Mouse (Mus musculus): ENCODE results near the gene Nsg1. TPM values are rescaled to one million over a fixed set of nuclear protein-coding genes. Genes with fewer than 3 reads are reported as not detected.

The Nsg1 gene
- total RNA-seq, 2 experiments from 2014 or later: 1.2 to 2.1 TPM

DNA sequence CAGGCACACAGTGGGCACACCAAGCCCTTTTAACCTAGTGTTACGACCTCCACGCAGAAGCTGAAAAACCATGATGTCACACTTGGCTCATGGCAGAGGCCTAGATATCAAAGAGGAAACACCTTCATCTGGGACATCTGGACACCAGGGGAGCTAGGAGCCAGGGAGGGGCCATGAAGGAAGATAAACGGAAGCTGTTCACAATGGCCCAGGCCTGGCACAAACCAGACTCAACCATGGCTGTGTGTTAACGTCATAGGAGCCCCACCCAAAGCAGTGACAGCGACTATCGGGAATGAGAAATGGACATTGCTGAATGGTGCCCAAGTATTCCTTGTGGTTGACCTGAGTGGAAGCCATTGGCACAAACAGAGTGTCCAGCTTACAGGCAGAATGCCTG lies 13.2 kb downstream of the Nsg1 start:
- no peak for DNase-seq (ENCODE audit: low spot score)

DNA sequence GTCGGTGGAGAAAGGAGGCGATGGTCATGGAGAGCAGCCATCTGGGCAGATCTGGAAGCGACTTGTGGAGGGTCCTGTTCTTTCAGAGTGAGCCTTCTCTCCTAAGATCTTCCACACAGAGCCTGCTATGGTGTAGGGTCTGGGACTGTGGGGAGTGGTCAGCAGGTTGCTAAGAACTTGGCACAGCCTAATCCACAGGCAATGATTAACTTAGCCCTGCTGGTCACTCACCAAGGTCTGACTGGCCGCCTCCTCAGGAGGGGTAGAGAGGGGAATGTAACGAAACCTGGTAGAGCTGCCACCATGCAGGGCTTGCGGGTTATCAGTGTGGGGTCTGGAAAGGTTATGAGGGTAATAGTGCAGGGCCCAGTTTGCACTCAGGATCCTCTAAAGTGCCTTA lies 18.8 kb downstream of the Nsg1 start:
- DNase-seq (ENCODE audit: low spot score): no peak

DNA sequence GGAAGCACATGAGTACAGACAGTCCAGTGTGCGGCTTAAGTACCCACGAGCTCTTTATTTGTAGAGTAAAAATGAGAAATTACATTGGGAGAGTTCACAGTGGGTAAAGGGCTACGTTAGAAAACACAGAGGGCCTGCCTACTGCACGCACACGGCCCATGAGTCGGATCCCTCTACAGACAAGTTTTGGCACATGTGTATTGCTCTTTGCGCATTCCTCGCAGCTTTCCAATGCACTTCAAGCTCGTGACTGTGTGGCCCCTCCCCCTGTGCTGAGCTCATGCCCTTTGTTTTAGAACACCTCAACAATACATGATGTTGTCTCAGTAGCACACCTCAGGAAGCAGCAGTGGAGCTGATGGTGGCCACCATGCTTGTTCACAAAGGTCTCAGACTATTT lies 22.5 kb downstream of the Nsg1 start:
- DNase-seq (ENCODE audit: low spot score): no peak

DNA sequence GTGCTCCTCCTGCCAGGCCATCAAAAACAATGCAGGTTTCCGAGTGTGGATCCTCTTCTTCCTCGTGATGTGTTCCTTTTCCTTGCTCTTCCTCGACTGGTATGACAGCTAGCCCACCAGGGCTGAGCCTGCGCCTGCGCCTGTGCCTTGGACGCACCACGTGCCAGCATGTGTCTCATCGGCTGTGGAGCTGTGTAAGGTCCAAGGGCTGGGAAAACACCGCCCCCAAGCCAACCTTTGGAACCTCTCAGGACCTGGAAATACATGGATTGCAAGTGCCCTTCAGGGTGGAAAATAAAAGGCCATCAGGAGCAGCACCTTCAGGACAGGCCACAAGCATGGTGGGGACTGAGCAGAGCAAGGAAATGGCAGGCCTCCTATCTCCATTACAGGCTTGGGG lies 23.5 kb downstream of the Nsg1 start:
- no peak for DNase-seq (ENCODE audit: low spot score)

DNA sequence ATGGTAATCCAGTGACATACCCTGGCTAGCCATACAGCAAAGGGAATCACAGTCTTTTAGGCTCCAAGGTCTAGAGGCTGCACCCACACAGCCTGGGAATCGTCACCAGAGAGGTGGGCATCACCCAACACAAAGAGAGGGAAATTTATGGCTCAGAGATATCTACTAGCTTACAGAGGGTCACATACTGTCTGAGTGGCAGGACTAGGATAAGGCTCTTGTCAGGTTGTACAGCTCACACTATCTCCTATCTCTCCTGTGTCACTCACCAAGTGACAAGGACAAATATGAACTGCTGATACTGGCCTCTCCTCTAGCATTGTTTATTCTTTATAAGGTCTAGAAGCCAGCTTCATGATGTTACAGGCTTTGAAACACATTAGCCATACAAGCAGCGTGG lies 30.4 kb downstream of the Nsg1 start:
- no peak for DNase-seq (ENCODE audit: low spot score)

DNA sequence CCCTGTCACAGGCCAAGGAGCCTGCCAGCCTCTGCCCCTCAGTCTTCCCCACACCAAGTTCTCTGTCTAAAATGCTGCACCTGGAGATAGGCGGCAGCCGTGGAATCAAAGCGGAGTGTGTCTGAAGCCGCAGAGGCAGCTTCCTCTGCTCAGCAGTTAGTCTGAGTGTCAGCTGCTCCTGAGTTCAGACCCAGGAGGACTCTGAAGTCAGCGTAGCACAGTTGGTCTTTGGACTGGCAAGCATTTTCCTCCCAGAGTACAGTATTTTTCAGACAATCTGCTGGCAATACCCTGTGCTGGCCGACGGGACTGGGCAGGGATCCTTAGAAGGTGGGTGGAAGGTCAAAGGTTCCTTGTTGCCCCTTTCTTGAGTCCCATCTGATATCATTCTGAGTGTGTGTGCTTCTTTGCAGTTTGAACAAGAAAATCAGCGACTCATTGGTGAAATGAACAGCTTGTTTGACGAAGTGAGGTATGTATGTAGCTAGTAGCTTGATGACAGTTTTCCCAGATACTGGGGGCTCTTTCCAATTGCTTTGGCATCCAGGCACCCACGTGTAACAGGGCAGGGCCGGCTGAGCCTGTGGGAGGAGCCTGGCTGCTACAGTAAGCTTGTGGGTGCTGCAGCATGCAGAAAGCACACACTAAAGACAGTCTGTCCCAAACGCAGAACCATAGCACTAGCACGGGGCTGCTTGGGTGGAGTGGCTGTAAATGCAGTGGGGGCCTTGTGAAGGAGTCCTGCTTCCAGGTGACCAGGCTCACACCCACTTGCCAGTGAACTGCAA lies 33.0 kb downstream of the Nsg1 start:
- no peak for DNase-seq (ENCODE audit: low spot score)

DNA sequence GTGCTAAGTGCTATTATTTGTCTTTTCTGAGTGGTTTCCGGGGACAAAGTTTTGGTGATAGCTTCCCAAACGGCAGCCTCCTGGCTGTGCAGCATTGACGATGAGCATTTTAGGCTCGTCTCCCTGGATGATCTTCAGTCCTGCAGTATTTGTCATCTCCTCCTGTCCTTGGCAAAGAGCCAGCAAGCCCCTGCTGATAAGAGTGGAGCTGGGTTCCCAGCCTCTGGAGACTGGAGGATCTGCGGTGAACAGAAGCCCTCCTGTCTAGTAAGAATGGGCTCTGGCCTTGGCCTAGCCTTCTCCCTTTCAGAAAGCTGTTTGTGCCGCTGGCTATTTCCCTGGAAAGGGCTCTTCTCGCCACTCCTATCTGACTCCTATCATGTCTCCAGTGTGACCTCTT lies 38.0 kb downstream of the Nsg1 start:
- DNase-seq (ENCODE audit: low spot score): no peak

DNA sequence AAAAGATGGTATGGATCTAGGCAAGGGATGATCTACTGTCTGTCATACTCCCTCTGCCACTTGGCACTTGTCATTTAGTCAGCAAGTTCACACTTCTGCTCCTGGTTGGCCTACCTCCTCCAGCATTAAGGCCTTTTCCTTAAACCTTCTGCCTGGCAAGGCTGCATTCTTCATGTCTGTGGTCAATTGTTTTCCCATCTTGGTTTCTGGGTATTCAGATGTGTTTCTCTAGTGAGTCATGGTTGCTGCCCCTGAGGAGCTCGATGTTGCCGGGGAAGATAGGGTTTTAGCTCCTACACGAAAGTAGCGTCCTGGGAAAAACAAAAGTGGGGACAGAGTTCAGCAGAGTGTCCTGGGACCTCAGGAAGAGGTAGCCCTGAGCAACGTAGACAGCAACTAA lies 40.4 kb downstream of the Nsg1 start:
- DNase-seq (ENCODE audit: low spot score): no peak

DNA sequence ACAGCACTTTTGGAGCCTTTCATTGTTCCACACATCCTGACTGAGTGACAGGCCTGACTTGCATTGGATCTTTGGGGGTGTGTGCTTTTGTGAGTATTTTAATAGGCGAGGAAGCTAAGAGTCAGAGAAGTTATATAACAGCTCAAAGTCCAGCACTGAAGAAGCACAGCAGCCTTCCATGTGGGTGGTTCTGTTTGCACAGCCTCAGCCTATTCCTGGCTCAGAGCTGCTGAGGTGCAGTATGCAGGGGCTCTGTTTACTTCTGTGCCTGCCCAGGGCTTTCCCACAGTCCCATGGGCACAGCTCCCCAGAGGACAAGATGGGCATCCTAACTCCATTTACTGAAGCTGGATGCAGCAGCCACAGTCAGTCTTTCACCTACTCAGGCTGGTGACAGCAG lies 42.7 kb downstream of the Nsg1 start:
- DNase-seq (ENCODE audit: low spot score): no peak

DNA sequence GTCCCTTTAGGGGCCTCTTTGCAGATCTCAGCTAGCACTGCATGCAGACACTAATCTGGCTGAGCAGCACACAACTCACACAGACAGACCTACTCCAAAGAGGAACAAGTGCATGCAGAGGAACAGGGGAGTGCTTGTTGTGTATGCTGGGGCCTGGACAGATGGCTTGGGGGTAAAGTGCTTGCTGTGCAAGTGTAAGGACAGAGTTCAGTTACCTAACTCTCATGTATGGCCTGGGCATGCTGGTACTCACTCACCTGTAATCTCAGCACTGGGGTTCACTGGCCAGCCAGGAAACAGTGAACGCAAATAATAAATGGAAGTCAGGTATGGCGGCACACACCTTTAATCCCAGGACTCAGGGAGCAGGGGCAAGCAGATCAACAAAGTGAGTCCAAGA lies 45.2 kb downstream of the Nsg1 start:
- no peak for DNase-seq (ENCODE audit: low spot score)

DNA sequence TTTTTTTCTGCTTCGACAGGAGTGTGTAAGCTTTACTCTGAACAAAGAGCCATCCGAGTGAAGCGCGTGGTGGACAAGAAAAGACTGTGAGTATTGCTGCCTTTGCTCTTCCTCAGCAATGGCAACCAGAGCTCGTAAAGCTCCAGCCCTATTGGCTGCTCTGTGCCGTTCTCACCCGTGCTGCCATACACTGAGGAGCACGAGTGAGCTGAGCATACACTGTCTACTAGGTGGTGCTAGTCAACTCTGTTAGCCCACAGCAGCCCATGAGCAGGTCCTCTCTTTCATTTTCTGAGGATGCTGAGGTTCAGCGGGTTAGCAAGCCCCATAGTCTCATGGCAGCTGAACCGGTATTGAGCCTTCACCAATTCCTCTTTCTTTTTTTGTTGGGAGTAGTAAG lies 52.9 kb downstream of the Nsg1 start:
- DNase-seq (ENCODE audit: low spot score): no peak

DNA sequence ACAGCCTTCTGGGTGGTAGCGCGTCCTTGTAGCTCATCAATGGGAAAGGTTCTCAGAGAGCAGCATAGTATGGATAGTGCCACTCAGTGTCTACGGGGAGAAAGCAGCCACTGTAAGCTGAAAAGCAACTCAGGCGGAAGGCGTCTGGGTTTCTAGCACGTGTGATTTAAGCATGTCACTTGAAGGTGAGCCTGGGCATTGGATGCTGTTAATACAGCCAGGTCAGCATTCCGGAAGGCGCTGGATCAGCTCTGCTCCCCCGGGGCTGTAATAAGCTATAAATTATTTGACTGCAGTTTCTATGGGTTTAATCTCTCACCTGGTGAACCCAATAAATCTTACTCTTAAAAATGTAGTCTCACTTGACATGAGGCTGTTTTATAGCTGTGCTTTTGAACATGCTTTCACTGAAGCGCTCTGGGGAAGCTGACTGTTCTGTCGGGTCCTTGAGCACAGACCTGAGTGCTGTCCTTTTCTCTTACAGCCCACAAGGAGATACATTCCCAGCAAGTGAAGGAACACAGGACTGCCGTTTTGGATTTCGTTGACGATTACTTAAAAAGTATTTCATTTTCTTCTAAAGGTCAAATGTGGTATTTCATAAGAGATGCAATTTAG lies 53.5 kb downstream of the Nsg1 start:
- no peak for DNase-seq (ENCODE audit: low spot score)

DNA sequence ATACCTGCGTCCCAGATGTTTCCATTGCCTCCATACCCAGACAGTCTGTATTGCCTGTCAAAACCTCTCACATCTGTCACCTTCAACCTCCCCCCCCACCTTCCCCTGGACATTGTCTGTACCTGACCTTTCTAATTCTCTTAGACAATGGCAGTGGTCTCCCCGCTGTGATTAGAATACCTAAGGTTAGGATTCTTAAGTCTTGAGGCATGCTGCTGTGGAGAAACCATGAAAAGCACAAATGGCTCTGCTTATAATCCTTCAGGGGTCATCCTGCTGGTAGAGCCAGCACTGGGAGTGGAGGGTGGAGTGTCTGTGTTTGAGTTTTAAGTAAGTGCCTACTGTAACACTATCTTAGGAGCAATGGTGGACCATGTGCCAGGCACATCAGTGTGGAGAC lies 56.8 kb downstream of the Nsg1 start:
- no peak for DNase-seq (ENCODE audit: low spot score)

DNA sequence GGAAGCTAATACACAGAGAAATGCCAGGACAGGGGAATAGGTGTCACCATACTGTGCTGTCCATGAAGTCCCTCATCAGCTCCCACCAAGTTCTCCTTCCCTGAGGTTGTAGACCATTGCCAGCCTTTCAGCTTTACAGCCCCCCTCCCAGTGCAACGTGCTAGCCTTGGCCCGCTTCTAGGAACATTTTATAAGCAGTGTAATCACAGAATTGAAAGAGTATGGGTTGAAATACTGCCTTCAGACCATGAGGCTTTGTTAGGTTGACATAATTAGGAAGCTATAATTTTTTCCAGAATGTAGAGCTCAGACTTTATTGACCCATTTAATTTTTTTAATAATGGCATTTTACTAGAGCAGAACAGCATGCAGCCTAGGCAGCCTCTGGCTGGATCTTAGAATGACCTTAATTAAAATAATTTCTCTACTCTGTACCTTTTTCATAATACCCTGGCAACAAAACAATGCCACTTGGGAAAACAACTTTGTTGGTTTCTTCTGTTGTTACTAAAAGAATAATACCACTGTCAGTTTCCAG lies 60.5 kb downstream of the Nsg1 start:
- DNase-seq (ENCODE audit: low spot score): no peak

DNA sequence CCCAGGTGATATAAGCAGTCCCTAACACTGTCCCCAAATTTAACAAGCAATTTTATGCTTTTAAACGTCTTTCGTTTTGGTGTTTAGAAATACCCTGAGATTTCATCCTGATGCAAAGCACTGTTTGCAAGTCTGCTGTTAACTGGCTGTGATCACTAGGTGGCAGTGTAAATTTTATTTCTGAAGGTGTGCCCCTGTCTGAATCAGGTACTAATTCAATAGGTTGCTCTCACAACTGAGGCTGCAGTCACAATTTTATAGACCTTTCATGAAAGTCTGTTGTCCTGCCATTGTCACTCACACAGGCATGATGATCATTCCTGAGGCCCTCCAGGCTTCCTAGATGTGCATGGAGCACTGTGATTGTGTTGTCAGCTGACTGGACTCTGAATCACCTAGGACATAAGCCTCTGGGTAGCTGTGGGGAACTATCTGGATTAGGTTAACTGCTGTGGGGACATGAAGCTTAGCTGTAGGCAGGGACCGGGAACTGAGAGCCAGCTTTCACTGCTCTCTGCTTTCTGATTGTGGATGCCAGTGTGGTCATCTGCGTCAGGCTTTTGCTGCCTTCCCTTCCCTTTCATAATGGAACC lies 62.1 kb downstream of the Nsg1 start:
- no peak for DNase-seq (ENCODE audit: low spot score)

DNA sequence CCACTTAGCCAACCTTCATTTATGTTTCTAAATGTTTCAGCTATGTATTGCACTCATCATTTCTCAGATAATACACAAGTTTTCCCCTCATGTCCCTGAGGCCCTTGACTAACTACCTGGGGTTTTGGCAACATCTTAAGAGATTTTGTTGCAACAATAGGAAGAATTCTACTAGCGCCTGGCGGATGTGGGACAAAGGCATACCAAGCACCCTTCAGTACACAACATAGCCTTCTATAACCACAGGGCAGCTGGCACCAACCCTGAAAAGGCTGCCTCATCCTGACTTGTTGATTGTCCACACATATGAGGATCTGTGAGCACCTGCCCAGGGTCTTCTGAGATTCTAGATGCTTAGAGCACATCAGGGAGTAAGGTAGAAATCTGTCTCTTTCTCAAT lies 65.4 kb downstream of the Nsg1 start:
- no peak for DNase-seq (ENCODE audit: low spot score)

DNA sequence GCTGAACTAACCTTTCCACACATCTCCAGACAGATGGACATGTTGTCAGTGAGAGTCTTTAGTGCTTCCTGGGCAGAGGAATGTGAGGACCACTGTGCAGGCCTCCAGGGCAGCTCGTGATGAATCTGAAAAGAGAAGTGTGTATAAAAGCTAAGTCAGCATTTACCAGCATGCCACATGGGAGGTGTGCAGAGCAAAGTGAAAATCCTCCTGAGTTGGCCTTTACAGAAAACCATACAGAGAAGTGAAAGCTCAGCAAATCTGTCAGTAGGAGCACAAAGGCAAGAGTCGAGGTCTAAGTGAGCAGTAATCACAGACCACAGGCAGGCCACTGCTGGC lies 67.8 kb downstream of the Nsg1 start:
- no peak for DNase-seq (ENCODE audit: low spot score)

DNA sequence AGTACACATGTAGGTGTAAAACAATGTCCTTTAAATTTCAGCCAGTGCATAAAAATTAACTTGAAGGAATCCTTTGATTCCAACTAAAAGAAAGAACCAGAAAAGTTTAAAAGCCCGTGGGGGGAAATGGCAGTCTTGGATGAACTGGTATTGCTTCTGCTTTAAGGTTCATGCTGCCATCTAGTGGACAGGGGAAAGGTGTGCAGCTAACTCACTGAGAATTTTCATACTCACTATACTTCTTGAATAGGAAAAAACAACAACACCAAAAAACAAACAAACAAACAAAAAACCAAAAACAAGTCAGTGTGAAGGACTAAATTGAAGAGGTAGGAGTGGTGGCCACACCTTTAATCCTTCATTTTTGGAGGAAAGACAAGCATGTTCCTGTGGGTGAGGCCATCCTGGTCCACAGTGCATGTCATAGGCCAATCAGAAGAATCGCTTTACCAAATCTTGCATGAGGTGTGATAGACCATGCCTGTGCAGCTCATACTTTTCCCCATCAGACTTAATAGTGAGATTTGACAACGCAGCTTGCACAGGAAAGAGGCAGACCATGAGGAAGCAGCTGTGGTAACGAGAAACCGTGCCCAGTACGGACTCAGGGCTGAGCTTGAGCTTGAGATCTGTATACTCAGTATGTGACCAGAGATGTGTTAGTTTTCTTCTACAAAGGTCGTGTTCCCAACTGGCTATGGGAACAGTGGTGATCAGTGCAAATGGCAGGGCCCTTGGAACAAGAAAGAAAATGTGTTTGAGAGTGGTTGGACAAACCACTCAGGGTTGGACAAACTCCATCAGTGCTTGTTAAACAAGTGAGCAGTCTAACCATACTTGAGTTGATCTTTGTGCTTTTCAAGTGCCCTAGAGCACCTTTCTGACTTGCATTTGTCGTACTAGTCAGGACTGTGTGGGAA lies 68.4 kb downstream of the Nsg1 start:
- DNase-seq (ENCODE audit: low spot score): peak; percentile 60

DNA sequence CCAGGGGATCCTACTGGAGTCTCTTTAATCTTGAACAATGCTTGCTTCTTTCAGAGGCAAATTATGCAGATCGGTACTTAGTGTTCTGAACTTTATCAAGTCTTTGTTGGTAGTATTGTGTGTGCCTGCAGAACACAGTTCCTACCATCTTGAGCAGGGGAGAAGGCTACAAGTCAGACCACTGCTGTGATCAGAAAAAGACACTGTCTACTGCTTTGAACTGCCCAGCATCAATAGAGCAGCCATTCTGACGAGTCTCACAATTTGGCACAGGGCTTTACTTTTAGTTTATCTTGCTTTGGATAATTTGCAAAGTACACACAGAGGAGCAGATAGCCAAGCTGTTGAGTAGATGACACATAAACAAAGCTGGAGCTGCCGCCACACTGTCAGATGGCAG lies 69.1 kb downstream of the Nsg1 start:
- DNase-seq (ENCODE audit: low spot score): no peak

DNA sequence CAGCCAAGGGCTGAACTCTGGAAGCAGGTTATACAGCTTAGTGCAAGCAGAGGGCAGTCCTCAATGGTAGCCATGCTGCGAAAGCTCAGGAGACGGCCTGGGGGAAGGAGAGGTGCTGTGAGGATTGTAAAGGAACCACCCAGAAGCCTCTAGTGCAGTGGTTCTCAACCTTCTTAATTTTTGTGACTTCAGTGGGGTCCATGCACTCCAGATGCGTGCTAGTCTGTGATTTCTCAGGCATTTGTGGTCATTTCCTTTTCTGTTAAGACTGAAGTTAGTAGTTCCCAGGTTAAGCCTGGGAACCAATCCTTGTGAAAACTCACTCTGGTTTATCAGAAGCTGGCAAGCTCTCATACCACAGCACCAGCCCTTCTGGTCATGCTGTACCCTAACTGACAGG lies 69.6 kb downstream of the Nsg1 start:
- no peak for DNase-seq (ENCODE audit: low spot score)
